18 mouse cellular contexts compared by ENCODE assay signal in genomic region chr17:9796225-9796988, GRCm38 (mm10).
DNase-seq lines count a peak whose midpoint lies in the region; ATAC-seq and TF ChIP-seq lines count a peak whose summit lies in the region.
"Had no signal": no experiment of that assay in that cellular context is flagged by ENCODE, and none has a peak within 500 bp of the region (broad histone marks: within the 10 kb centered on the region; RNA-seq: fewer than 3 reads in every experiment).

No protein-coding gene starts in this region.

- TF ChIP-seq CTCF in ES-Bruce4 (IDR thresholded peaks at IDR 0.05; ENCODE audit: low read depth, low read length) = no peak

- H3K27ac ChIP-seq in embryonic facial prominence, embryonic 14.5 days (replicated peaks; ENCODE audit: low read depth, low read length) = no peak overlapping the region
- H3K27ac ChIP-seq in embryonic facial prominence, embryonic 10.5 days (replicated peaks) = no peak overlapping the region
- H3K27ac ChIP-seq in heart, embryonic 14.5 days (replicated peaks in 1 of 2; ENCODE audit: control insufficient read depth in 1 of 2, insufficient read depth in 1 of 2, low read depth in 2 of 2, low read length in 2 of 2) = no peak overlapping the region
- H3K27ac ChIP-seq in ES-Bruce4 (ENCODE audit: insufficient read depth, low read length) = peak overlapping the region; percentile 15; the same call in 1 of the 2 replicates
- H3K27ac ChIP-seq in midbrain, embryonic 13.5 days = no peak overlapping the region
- H3K27ac ChIP-seq: limb, embryonic 15.5 days; neural tube, embryonic 13.5 days; stomach, embryonic 15.5 days had no signal

- intact Hi-C loops in heart, postnatal 36 days (cut with DNase I) = no loop called here
- intact Hi-C loops in left cerebral cortex, postnatal 36 days (cut with DNase I) = no loop called here

- 64% methylated on average over 13 of the region's 13 CpGs for WGBS in embryonic facial prominence, embryonic 14.5 days
- 59% methylated on average over 13 of the region's 13 CpGs for WGBS in embryonic facial prominence, embryonic 10.5 days
- 64% methylated on average over 13 of the region's 13 CpGs for WGBS in heart, embryonic 14.5 days
- WGBS in midbrain, embryonic 13.5 days = 22% methylated on average over 13 of the region's 13 CpGs

- H3K4me2 ChIP-seq in embryonic facial prominence, embryonic 14.5 days (ENCODE audit: low read depth, low read length) = no peak overlapping the region
- H3K4me2 ChIP-seq in heart, embryonic 14.5 days (ENCODE audit: low read length) = peak overlapping the region; percentile 44; the same call in 1 of the 2 replicates
- H3K4me2 ChIP-seq in midbrain, embryonic 13.5 days (replicated peaks) = no peak overlapping the region
- H3K4me2 ChIP-seq: limb, embryonic 15.5 days; neural tube, embryonic 13.5 days; stomach, embryonic 15.5 days had no signal

- H3K27me3 ChIP-seq in embryonic facial prominence, embryonic 14.5 days (replicated peaks; ENCODE audit: control insufficient read depth, insufficient read depth, low read length) = no peaks in the 10 kb centered on the region
- H3K27me3 ChIP-seq in embryonic facial prominence, embryonic 10.5 days (replicated peaks; ENCODE audit: low read depth, poor library complexity, severe bottlenecking) = no peaks in the 10 kb centered on the region
- H3K27me3 ChIP-seq in heart, embryonic 14.5 days (ENCODE audit: control insufficient read depth, insufficient read depth, low read length) = no peaks in the 10 kb centered on the region
- no peaks in the 10 kb centered on the region for H3K27me3 ChIP-seq in ES-Bruce4 (ENCODE audit: control insufficient read depth, insufficient read depth, low read length, poor library complexity, severe bottlenecking)
- H3K27me3 ChIP-seq in midbrain, embryonic 13.5 days = no peaks in the 10 kb centered on the region
- H3K27me3 ChIP-seq: CH12.LX; limb, embryonic 15.5 days; neural tube, embryonic 13.5 days; stomach, embryonic 15.5 days had no signal

- no peak overlapping the region for H3K4me3 ChIP-seq in embryonic facial prominence, embryonic 14.5 days (ENCODE audit: low read depth, low read length)
- H3K4me3 ChIP-seq in embryonic facial prominence, embryonic 10.5 days = no peak overlapping the region
- no peak overlapping the region for H3K4me3 ChIP-seq in heart, embryonic 14.5 days (ENCODE audit: control insufficient read depth in 1 of 2, insufficient read depth in 1 of 2, low read depth in 1 of 2, low read length in 2 of 2)
- no peak overlapping the region for H3K4me3 ChIP-seq in ES-Bruce4 (ENCODE audit: low read depth, low read length)
- no peak overlapping the region for H3K4me3 ChIP-seq in midbrain, embryonic 13.5 days (replicated peaks)
- H3K4me3 ChIP-seq: limb, embryonic 15.5 days; neural tube, embryonic 13.5 days; stomach, embryonic 15.5 days had no signal

- DNase-seq in embryonic facial prominence, embryonic 14.5 days (ENCODE audit: low spot score) = peak; percentile 24
- no peak for DNase-seq in embryonic facial prominence, embryonic 10.5 days (ENCODE audit: low spot score)
- no peak for DNase-seq in heart, postnatal 36 days
- DNase-seq in testis, postnatal 10 days (ENCODE audit: low spot score) = no peak
- no peak for DNase-seq in left cerebral cortex, postnatal 36 days (ENCODE audit: low spot score in 2 of 2)
- DNase-seq: adrenal gland, postnatal 25 days; kidney, adult 18-20 months; kidney, postnatal 14 days; liver, postnatal 0 days; spleen, adult 18-20 months had no signal

- no peak overlapping the region for H3K9ac ChIP-seq in embryonic facial prominence, embryonic 14.5 days (ENCODE audit: low read depth, low read length)
- no peak overlapping the region for H3K9ac ChIP-seq in heart, embryonic 14.5 days (ENCODE audit: low read length)
- H3K9ac ChIP-seq in ES-Bruce4 (ENCODE audit: low read depth, poor library complexity, severe bottlenecking) = no peak overlapping the region
- H3K9ac ChIP-seq in midbrain, embryonic 13.5 days (replicated peaks) = no peak overlapping the region
- H3K9ac ChIP-seq: limb, embryonic 15.5 days; liver, postnatal 0 days; neural tube, embryonic 13.5 days; stomach, embryonic 15.5 days had no signal

- ATAC-seq in embryonic facial prominence, embryonic 14.5 days (ENCODE audit: low read depth) = no peak
- no peak for ATAC-seq in heart, embryonic 14.5 days (ENCODE audit: insufficient number of reproducible peaks, insufficient read depth, low FRiP score, low read depth)
- ATAC-seq in midbrain, embryonic 13.5 days = 0 out of 2 replicates have a peak, but pooled peaks have one; percentile 53
- ATAC-seq: activated CD4-positive, CD25-positive, alpha-beta regulatory T cell, adult 4 months; liver, postnatal 0 days had no signal

- no peak for TF ChIP-seq POLR2A in ES-Bruce4 (IDR thresholded peaks at IDR 0.05; ENCODE audit: insufficient read depth, low read length)

- no peaks in the 10 kb centered on the region for H3K36me3 ChIP-seq in embryonic facial prominence, embryonic 14.5 days (ENCODE audit: control insufficient read depth, insufficient read depth, low read length)
- no peaks in the 10 kb centered on the region for H3K36me3 ChIP-seq in embryonic facial prominence, embryonic 10.5 days (replicated peaks)
- no peaks in the 10 kb centered on the region for H3K36me3 ChIP-seq in heart, embryonic 14.5 days (ENCODE audit: control insufficient read depth, insufficient read depth, low read length)
- H3K36me3 ChIP-seq in ES-Bruce4 (ENCODE audit: control insufficient read depth, insufficient read depth, low read length, poor library complexity, severe bottlenecking) = no peaks in the 10 kb centered on the region
- no peaks in the 10 kb centered on the region for H3K36me3 ChIP-seq in midbrain, embryonic 13.5 days
- H3K36me3 ChIP-seq: limb, embryonic 15.5 days; neural tube, embryonic 13.5 days; stomach, embryonic 15.5 days had no signal

- H3K4me1 ChIP-seq in embryonic facial prominence, embryonic 14.5 days (ENCODE audit: control insufficient read depth, insufficient read depth, low read length) = no peaks in the 10 kb centered on the region
- H3K4me1 ChIP-seq in embryonic facial prominence, embryonic 10.5 days = peaks cover 6% of the 10 kb centered on the region; the same call in 1 of the 2 replicates
- peaks cover 0 to 8% of the 10 kb centered on the region in 2 experiments; a peak in 2 of 4 replicates for H3K4me1 ChIP-seq in heart, embryonic 14.5 days (ENCODE audit: control insufficient read depth in 2 of 2, insufficient read depth in 2 of 2, low read length in 2 of 2)
- H3K4me1 ChIP-seq in ES-Bruce4 (ENCODE audit: control insufficient read depth, insufficient read depth, low read length) = peaks cover 8% of the 10 kb centered on the region
- H3K4me1 ChIP-seq in midbrain, embryonic 13.5 days (replicated peaks) = peaks cover 8% of the 10 kb centered on the region
- H3K4me1 ChIP-seq: limb, embryonic 15.5 days; neural tube, embryonic 13.5 days; stomach, embryonic 15.5 days had no signal

- H3K9me3 ChIP-seq in embryonic facial prominence, embryonic 14.5 days (ENCODE audit: control insufficient read depth, low read length) = no peaks in the 10 kb centered on the region
- no peaks in the 10 kb centered on the region for H3K9me3 ChIP-seq in embryonic facial prominence, embryonic 10.5 days
- H3K9me3 ChIP-seq in heart, embryonic 14.5 days (ENCODE audit: control insufficient read depth, low read length) = peaks cover 4% of the 10 kb centered on the region; the same call in 1 of the 2 replicates
- H3K9me3 ChIP-seq in ES-Bruce4 (replicated peaks; ENCODE audit: control insufficient read depth, insufficient read depth, low read length, poor library complexity, severe bottlenecking) = no peaks in the 10 kb centered on the region; the same call in 1 of the 2 replicates
- no peaks in the 10 kb centered on the region for H3K9me3 ChIP-seq in midbrain, embryonic 13.5 days
- H3K9me3 ChIP-seq: limb, embryonic 15.5 days; stomach, embryonic 15.5 days had no signal

- TF ChIP-seq EP300 in ES-Bruce4 (IDR thresholded peaks at IDR 0.05; ENCODE audit: insufficient read depth, low read depth, low read length) = no peak
